Mouse (Mus musculus) frontal cortex, adult (tissue): ENCODE measurements around the gene Wnt3a.
A peak's percentile ranks its signal among the peaks of the same experiment; 100 is the strongest.

Experiments used
- ATAC-seq: cut with Nextera tagmentation; 2 replicates; pipeline ENCODE4 v1.9.2; 2017; ENCODE audit warnings: mild to moderate bottlenecking, moderate library complexity, mixed read lengths; ENCODE audit not compliant: low TSS enrichment

Gene Wnt3a

GRCm38 (mm10) chr11:59263870-59264563 is 26.5 kb downstream of the Wnt3a start:
- no peak; the same call in 1 of the 2 replicates for ATAC-seq

- ATAC-seq = no peak
Measured at GRCm38 (mm10) chr11:59262308-59262707, 28.2 kb downstream of the Wnt3a start.

GRCm38 (mm10) chr11:59260706-59261493 is 29.7 kb downstream of the Wnt3a start:
- no peak for ATAC-seq

DNA sequence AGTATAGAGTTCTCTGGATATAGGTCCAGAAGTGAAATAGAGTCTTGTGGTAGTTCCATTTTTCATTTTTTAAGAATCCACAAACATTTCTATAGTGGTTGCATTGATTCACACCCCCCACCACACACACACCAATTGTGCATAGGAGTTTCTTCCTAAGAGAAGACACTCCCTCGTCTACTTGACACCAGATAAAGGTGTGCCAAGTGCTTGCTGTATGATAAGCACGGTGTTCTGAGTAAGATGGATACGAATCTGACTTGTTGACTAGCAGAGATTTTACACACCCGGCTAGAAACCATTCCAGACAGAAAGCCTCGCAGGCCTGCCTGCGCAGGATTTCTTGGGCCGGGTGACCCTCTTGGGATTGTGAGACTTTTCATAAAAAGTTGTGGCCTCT is 30.9 kb downstream of the Wnt3a start:
- ATAC-seq = no peak

DNA sequence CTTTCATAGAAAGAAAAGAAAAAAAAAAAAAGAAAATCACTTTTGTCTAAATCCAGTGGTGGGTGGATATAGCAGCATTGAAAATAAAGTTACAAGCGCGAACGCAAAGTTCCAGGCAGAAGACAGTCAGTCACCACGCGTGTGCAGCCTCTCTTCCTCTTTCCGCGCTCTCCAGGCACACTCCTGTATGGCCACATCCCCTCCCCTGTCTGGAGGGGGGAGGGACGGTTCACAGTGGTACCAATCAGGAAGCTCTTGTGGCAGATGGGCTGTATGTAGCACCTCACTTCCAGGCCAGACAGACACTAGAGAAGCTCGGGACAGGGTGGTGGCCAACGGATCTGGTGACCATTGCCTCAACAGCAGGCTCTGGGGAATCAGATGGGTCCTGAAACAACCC is 42.5 kb downstream of the Wnt3a start:
- no peak for ATAC-seq

DNA sequence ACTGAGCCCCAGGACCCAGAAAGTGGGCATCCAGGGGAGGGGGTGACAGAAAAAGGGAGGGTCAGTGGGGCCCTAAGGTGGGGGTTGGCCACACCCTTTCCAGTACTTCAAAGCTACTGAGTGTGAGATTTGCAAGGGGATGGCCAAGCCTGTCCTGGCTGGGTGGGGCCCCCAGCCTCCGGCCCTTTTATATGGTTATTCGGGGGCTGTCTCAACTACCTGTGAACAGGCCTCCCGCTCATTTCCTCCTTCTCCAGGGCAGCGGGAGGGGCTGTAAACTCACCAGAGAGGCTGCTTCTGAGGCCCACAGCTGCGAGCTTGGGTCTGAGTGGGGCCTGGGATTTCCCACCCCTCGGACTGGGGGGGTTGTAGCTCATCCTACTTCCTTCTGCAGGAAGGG is 46.7 kb downstream of the Wnt3a start:
- no peak for ATAC-seq

GRCm38 (mm10) chr11:59241841-59242240 is 48.7 kb downstream of the Wnt3a start:
- ATAC-seq = peak; percentile 57

DNA sequence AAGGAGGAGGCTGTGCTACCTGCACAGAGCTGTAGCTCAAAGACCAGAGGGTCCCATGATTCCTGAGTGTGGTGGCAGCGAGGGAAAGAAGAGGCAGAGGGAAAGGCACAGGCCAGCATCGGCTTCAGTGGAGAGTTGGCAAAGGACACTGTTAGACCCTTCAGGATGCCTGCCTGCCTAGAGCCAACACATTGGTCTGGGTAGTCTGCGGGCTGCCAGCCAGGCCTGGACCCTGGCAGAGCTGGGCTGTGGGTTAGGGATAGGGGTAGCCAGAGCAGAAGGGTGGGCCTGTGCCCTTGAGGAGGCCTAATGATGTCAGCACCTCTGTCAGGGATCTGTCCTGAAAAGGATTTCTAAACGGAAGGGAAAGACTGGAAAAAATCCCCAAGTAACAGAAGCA is 50.8 kb downstream of the Wnt3a start:
- no peak for ATAC-seq

DNA sequence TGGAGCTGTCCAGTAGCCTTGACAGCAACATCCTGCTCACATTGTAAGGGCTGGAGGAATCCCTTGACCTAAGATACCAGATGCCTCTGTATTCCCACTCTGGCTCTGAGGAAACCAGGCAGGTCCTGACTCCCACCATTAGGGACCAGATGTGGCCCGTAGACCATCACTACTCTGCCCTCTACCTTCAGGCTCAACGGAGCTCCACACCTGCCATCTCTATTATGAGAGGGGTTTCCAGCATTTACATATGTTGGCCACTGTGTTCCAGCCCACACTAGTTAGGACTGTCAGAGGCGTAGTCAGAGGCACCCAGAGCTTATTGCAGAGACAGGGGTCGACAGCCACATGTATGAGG is 51.1 kb downstream of the Wnt3a start:
- no peak for ATAC-seq

DNA sequence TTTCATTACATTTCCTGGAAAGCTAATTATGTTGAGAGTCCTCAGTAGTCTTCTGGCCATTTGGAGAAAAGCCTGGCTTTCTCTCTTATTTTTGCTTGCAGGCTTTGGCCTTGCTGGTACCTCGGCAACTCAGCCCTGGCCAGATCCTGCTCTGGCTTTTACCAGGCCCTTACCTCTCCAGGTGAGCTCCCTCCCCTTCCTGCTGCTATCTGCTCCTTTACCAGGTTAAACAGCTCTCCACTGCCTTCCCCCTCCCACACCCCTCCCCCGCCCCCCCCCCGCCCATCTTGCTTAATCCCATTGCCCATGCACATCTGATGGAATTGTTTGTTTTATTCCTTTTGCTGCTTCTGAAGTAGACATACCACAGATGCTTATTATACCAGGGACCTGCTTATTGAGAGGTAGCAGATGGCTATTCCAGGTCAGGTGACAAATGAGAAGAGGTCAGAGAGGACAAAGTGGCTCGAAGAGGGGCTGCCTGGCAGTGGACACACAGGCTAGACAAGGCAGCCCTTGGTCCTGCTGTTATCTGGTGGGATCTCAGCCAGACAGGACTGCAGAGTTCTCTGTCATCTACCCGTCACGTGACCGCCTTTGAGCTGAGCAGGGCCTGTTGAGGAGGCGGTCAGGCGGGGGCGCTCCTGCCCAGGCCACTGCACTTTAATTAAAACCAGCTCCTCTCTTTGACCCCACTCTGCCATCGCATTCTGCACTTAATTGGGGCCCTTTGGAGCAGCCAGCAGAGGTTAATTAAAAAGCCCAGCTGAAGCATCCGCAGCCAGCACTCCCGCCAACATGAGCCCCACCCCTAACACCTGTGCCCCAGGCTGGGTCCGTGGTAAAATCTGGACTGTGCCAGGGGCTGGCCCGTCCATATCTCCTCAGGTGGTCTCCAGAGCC is 51.8 kb downstream of the Wnt3a start:
- no peak for ATAC-seq

GRCm38 (mm10) chr11:59232797-59233196 is 57.8 kb downstream of the Wnt3a start:
- ATAC-seq = no peak

GRCm38 (mm10) chr11:59230144-59230760 is 60.3 kb downstream of the Wnt3a start:
- 0 out of 2 replicates have a peak, but pooled peaks have one; percentile 29 for ATAC-seq

- peak; percentile 90 for ATAC-seq
Measured at GRCm38 (mm10) chr11:59228122-59228953, 62.2 kb downstream of the Wnt3a start, which contains the start of gene Arf1. Arf1 (minus strand) TSS chr11:59228270.

- peak; percentile 52 for ATAC-seq
Measured at GRCm38 (mm10) chr11:59227604-59228121, 62.9 kb downstream of the Wnt3a start.

DNA sequence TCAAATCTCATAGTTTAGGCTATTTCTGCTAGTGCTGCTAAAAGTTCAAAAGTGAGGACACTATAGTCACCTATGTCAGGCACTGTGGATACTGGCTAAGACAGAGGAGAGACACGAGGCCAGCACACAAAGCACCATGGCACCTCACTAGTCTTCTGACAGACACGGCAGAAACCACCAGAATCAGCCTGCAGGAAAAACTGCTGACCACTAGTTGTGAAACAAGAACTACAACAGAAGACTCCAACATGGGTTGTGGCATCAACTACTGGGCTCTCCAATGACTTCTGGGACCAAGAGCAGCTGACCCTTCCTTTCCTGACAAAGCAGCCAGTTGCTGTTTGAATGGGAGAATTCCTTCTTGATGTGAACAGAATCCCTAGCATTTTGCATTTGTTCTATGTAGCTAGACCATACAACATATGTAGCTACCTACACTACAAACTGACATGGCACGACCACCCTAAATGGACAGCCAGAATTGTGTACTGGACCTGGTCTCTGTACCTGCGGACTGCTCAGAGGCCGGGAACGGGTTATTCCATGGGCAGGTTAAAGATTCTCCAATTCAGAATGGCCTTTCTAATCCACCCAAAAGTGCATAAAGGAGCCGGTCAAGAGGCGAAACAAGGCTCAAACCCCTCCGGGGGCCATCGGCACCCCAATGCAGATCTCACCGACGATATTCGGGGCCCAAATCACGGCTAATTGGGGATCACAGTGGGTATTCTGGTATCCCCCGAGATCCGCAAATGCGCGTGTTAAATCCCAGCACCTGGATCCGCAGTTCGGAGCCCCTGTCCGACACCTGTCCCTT is 63.6 kb downstream of the Wnt3a start:
- no peak for ATAC-seq

DNA sequence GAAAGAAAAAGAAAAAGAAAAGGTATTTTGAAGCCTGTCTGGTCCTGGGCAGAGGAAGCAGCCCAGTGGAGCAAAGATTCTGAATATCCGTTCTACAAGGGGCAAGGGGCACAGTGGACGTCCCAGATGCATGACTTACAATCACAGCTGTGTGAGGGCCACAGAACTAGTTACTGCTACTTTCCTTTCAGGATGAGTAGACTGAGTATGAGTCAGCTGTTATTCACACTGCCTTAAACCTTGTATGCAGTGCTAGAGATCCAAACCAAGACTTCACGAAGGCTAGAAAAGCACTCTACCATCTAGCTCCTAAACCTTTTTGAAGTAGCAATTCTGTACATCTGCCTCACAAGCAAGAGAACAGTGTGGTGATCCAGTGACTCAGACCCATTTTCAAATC is 64.3 kb downstream of the Wnt3a start:
- ATAC-seq = no peak

- ATAC-seq = no peak
Measured at GRCm38 (mm10) chr11:59225167-59225566, 65.4 kb downstream of the Wnt3a start.

DNA sequence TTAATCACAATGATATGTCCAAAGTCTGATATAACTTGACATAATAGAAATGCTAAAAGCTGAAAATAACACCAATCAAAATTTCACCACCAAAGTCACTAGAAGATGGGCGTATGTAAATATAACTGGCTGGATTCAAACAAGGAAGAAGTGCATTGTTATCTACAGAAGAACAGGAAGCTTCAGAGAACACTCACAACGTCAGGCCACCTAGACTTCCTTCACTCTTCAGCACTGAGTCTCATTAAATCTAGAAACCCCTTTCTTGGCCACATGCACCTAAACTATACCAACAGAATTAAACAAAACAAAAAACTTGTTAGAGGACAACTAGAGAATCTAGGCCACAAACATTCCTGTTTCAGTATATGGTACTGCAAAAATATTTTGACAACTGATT is 66.1 kb downstream of the Wnt3a start:
- no peak for ATAC-seq

DNA sequence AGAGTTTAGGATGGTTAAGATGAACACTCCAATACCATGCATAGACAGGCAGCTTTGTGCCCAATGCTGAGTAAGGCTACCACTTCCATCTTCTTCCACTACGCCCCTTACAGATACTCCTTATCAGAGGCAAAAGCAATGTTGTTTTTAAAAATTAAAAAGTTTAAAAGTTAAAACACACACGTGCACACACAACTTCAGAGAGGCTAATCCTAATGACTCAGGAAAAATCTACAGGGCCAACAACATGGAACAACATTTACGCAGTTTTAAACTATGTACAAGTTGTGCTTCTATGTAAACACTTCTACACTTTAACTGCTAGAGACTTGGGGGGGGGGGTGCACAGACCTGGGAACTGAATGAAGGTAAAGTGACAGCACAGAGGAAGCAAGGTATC is 66.5 kb downstream of the Wnt3a start:
- ATAC-seq = no peak

GRCm38 (mm10) chr11:59222306-59222705 is 68.2 kb downstream of the Wnt3a start:
- ATAC-seq = no peak
